Mouse (Mus musculus) urinary bladder, postnatal 36 days (tissue): ENCODE measurements around the gene Naa20.

Experiments used
- DNase-seq, 2 experiments: peaks; one replicate each; pipeline ENCODE4 v3.0.0; 2022; ENCODE audit warnings: low spot score in 2 of 2, mixed read lengths in 1 of 2

Naa20 gene

DNA sequence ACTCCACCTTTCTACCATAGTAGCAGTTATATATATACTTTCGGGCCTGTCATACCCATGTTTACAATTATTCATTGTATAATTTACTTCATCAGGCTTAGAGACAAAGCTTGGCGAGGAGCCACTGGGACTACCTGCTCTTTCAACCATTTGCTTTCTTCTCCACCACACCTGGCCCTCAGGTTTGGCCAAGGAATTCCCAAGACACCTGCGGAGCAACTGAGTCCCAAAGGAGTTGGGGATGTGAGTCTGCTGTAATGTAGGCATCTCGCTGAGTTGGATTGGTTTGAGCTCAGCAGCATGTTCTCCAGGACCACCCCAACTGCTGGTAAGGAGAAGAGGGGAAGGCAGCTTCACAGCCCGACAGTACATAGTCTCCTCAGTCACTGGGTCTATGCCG is at the start of gene Naa20:
Naa20 (plus strand) TSS at position 239 of the 400 bp plus-strand sequence.
- no peak for DNase-seq

DNA sequence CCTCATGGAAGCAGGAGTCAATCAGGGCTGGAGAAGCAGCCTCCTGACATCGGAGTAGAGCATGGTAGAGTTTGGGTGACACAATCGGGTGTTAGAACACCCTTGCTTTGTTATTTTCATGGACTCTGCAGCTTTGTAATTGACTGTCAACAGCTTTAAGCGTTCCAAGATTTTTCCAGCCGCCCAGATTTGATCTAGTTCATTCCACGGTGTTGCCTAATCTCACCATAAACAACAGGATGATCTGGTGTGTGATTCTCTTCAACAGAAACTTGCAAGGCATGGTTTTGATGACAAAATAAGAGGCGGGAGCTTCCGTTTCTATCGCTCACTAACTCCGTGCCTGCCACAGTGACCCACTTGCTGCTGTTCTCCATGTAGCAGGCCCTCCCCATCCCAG is 46.1 kb upstream of the Naa20 start:
- no peak for DNase-seq

DNA sequence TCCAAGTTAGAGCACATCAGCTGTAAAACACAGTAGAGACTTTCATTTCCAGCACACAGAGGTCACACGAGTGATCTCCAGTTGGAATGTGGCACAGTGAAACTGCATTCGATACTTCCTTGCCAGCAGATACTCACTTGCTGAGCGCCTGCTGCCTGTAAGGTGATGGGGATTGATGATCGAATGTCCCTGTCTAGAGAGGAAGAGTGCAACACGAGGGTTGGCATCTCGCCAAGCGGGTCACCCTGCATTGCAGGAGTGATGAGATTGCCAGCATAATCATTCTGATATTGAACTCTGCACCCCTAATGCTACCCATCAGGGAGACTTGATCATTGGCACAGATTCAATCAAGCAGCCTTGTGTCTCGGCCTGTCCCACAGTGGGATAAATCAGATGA is 44.0 kb upstream of the Naa20 start:
- no peak for DNase-seq

- peak in 1 of 2 experiments; percentile 70 for DNase-seq
Observed at GRCm38 (mm10) chr2:145859442-145859931, 42.4 kb upstream of the Naa20 start.

- DNase-seq, result peak; percentile 90 to 92
Observed at GRCm38 (mm10) chr2:145859932-145860801, 41.7 kb upstream of the Naa20 start.

DNA sequence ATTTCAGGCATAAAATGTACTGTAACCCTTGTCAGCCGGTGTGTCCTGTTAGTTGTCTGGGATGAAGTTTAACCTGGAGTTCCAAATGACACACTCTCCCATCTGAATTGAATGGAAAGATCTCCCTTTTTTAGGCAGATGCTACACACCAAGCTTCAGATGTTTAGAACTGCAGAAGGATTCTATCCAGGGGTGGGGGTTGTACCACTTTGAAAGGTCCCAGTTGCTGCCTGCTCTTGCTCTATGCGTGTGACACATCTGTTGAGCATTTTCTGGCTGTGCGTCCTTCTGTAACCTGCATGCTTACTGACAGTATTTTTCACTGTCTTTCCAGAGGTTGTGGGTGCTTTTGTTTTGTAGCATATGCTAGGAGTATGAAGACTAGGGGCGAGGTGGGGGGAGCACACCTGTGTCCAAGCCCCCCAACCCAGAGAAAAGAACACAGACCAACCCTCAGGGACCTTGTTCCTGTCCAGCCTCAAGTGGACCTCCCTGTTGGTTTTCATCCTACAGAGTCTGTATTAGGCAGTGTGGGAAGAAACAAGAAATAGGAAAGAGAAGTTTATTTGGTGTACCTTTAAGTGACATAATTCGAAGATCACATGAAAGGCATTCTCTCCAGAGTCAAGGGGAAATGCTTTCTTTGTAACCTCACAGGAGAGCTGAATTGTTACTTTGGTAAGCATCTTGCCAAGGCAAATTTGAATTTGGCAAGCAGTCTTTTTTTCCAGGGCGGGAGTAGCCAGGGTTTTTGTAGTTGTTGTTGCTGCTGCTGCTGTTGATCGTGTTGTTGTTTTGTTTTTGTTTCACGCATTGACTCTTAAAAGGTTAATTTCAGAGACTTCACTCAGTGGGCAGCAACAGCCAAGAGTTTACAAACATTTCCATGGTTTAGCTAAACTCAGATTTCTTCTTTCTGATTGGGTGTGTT is 40.4 kb upstream of the Naa20 start:
- DNase-seq, result no peak

DNA sequence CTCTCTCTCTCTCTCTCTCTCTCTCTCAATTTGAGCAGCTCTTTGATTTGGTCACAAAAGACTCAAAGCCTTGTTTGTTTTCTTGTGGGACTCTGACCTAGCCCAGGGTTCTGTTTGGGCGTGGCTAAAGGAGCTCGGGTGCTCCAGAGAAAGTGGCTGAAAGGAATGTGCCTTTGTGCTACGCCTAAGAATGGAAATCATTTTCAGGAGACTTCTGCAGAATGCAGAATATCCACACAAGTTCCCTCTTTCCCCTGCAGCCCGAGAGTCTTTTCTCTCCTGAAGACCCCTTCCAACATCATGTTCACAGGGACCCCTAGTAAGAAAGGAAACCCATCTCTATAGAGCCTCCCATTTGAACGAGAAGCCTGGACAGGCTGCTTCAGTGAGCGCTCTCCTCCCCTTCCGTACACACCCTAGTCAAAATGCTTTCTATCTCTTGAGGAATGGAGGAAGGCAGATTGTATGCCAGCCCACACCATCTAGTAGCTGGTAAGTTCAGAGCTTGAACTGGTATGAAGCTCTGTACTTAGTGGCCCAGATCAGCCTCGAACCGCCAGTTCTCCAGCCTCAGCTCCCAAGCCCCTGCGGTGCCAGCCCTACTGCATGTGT is 39.6 kb upstream of the Naa20 start:
- DNase-seq, result peak in 1 of 2 experiments; percentile 40

DNA sequence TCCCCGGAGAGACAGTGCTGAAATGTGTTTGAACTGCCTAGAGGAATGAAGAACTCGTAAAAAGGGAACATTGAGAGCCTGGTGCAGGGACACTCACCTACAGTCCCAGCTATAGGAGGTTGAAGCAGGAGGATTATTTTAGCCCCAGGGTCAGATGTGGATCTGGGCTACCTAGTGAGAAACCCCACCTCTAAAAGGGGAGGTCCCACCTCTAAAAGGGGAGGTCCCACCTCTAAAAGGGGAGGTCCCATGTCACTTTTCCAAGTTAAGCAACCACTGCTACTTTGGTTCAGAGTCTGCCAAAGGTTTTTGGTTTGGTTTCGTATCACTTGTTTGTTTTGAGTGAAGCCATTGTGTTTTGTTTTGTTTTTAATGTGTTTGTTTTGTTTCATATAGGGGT is 36.6 kb upstream of the Naa20 start:
- no peak for DNase-seq

- DNase-seq, result no peak
Observed at GRCm38 (mm10) chr2:145866238-145866637, 35.7 kb upstream of the Naa20 start.

GRCm38 (mm10) chr2:145866695-145867449 is 35.0 kb upstream of the Naa20 start:
- DNase-seq, result no peak

DNA sequence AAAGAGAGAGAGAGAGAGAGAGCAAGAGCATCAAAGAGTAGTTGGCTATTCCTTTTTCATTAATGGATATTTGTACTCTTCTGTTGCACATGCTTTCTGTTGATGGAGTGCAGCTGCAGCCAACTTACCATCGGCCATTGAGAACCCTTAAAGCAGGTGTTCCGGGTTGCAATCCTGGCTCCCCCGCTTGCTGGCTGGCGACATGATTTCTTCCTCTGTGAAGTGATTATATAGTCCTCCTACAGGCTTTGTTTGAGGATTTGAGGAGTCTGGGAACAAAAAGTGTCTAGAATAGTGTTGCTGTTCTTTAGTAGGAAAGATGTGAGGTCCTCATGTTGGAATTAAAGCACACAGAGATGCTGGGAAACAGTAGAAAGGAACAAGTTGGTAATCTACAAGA is 30.6 kb upstream of the Naa20 start:
- no peak for DNase-seq

GRCm38 (mm10) chr2:145872099-145872498 is 29.8 kb upstream of the Naa20 start:
- DNase-seq, result no peak

- DNase-seq, result no peak
Observed at GRCm38 (mm10) chr2:145873953-145874352, 27.9 kb upstream of the Naa20 start.

DNA sequence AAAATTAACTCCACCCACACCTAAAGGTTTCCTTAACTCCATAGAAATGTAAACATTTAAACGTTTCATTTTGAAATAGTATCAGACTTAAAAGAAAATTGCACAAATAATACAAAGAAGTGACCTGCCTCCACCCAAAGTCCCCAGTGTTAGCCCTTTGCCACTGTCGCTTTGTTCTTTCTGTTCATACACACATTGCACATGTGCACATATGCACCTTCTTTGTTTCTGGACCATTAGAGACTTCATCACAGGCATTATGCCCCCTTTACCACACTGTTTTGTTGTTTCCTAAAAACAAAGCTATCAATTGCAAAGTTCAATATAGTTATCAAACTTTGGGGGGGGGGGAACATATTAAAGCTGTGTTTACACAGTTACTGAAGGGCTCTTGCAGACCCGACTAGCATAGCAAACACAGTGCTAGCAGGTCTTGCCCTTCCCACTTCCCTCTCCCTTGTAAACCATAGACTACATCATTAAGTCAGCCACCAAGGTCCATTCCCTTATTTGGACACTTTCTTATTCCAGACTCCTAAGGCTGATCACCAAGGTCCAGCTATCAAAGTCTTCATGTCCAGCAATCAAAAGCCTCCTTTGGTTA is 26.9 kb upstream of the Naa20 start:
- no peak for DNase-seq

DNA sequence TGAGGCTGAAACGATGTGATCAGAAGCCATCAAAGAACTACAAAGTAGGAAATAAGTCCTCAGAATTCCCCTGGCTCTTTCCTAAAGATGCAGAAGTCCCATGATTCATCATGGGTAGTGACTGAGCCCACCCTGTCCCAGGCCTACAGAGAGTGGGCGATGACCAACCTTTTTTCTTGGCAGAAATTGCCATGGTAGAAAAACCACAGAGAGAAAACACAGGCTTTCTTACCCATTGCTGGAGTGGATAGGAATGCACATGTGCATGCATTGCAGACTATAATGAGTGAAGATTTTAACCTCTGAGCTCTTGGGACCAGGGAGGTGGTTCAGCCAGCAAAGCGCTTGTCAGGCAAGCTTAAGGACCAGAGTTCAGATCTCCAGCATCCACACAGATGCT is 24.7 kb upstream of the Naa20 start:
- no peak for DNase-seq

DNA sequence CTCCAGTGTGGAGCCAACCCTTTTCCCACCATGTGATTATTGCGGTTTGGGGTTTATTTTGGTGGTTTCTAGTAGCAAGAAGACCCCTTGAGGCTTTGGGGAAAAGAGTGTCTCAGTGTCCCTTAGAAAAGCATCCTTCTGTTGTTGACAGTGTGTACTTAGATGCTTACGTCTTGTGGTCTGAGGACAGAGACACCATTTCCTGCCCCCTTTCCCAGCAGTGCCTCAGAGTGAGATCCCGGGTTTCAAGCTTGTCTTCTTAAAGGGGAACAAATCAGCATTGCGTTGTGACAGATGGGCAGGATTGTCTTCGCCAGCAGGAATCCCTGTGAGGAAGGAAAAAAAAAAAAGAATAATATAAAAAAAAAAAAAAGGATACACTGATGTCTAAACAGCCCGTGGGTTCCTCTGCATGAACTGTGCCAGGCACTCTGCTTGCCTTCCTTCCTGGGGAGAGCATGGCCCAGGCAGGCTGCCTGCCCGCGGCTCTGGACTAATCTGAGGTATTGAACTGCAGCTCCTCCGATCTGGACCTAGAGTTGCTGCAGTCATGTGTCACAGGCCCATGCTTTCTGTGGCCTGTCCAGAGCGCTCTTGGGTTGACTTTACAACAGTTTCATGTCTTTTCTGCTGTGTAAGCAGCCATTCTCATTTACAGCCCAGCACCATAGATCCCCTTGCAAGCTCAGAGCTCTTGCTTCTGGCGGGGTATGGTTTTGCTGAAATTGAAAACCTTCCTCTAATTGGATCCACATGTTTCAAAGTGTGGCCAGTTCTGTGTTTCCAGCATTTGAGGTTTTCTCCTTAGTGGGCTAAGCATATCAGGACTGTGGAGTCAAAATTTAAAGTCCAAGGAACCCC is 20.8 kb upstream of the Naa20 start:
- no peak for DNase-seq

GRCm38 (mm10) chr2:145881932-145882331 is 20.0 kb upstream of the Naa20 start:
- no peak for DNase-seq

DNA sequence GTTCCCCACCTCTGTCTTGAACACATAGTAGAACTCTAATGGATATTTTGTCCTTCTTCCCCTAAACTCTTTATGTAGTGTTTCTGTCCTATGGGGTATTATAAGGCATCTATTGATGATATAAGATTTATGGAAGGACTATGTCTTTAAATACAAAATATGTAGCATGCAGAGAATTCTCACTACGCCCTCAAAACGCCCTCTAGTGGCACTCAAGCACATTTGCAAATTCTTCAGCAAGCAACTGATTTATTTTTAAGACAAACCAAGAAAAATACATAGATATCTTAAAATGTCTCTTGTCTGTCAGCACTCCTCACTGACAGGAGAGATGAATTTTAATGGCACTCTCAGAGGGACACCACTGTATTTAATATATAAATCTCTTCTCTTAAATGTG is 19.5 kb upstream of the Naa20 start:
- no peak for DNase-seq

- peak in 1 of 2 experiments; percentile 32 for DNase-seq
Observed at GRCm38 (mm10) chr2:145884036-145884912, 17.6 kb upstream of the Naa20 start.
